Mouse (Mus musculus): Measurements from ENCODE around the gene Txn1. TPM values are rescaled to one million over a fixed set of nuclear protein-coding genes. Genes with fewer than 3 reads are reported as not detected.

Gene Txn1
- polyA plus RNA-seq, 1 experiment from 2014 or later, result 381 TPM

DNA sequence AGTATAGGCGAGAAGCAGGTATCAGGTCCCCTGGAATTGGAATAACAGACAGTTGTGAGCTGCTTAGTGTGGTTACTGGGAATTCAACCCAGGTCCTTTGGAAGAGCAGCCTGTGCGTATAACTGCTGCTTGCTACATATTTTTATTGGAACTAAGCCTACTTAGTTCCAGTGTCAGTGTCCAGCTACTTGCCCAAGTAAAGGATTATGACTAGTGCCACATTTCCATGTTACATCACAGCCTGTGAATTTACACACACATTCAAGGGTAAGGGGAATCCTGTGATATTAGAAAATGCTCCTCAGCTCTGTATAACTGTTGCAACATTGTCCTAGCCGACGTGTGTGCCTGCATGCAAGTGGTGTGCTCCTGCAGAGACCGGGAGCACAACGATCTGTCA, 18.9 kb downstream of the Txn1 start:
- 0 out of 2 replicates have a peak, but pooled peaks cover 6% of the 10 kb centered on the region for H3K9me3 ChIP-seq
- 86% methylated on average over 6 of the region's 6 CpGs for WGBS
- 0 out of 2 replicates have a peak, but pooled peaks cover 4% of the 10 kb centered on the region for H3K36me3 ChIP-seq (replicated peaks)
- no peaks in the 10 kb centered on the region for H3K27me3 ChIP-seq
- H3K4me2 ChIP-seq, result no peak overlapping the region
- no peak overlapping the region for H3K4me3 ChIP-seq (replicated peaks)
- no peaks in the 10 kb centered on the region for H3K4me1 ChIP-seq
- H3K27ac ChIP-seq, result no peak overlapping the region
- no peak overlapping the region for H3K9ac ChIP-seq
- no peak for ATAC-seq (ENCODE audit: low FRiP score)

DNA sequence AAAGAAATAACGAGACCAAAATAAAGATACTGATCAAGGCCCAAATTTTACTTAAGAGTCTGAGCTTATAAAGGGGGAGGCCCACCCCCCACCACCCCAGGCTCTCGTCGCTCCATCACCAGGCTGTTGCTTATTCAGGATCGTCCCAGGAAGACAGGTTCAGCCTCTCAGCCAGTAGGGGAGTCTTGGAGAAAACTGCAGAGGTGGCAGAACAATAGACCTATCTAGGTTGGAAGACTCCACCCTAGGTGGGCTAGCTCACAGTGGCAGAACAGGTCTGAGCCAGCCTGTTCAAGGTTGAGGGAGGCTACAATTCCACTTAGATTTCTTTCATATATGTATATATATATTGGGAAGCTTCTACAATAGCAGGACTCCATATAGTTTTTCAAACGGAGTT, 22.0 kb downstream of the Txn1 start:
- WGBS, result 71% methylated on average over 5 of the region's 5 CpGs

DNA sequence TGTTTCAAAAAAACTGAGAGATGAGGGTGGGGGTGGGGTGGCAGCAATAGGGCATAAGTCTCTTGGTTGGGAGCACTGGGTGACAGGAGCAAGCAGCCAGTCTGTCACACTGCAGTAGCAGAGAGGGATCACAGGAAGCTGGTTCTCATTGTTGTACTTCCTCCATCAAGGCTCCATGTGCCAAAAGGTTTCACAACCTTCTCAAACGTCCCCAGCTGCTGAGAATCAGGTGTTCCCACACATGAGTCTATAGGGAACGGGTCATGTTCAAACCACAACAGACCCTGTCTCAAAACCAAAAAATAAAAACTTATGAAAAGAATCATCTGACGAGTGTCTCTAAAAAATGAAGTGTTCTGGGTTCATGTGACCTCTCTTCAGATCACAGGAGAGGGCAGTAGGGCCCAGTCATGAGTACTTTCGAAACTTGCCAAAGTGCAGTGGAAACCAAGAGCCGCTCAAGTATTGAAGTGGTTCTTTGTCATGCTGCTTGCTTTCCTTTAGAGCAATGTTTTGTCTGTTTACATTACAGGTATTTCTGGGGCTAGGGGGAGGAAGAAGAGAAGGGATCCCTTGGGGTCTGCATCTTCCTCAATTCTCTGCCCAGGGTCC, 25.5 kb downstream of the Txn1 start:
- WGBS, result 81% methylated on average over 5 of the region's 5 CpGs
- no peak overlapping the region for H3K9ac ChIP-seq

More for the DNA sequence above, 22.0 kb downstream of the Txn1 start:
- no peak overlapping the region for H3K27ac ChIP-seq
- no peaks in the 10 kb centered on the region for H3K4me1 ChIP-seq
- H3K9me3 ChIP-seq, result 0 out of 2 replicates have a peak, but pooled peaks cover 7% of the 10 kb centered on the region
- H3K4me2 ChIP-seq, result no peak overlapping the region
- no peaks in the 10 kb centered on the region for H3K27me3 ChIP-seq
- no peak for ATAC-seq (ENCODE audit: low FRiP score)
- no peak overlapping the region for H3K4me3 ChIP-seq (replicated peaks)
- H3K36me3 ChIP-seq (replicated peaks), result no peaks in the 10 kb centered on the region
- H3K9ac ChIP-seq, result no peak overlapping the region

DNA sequence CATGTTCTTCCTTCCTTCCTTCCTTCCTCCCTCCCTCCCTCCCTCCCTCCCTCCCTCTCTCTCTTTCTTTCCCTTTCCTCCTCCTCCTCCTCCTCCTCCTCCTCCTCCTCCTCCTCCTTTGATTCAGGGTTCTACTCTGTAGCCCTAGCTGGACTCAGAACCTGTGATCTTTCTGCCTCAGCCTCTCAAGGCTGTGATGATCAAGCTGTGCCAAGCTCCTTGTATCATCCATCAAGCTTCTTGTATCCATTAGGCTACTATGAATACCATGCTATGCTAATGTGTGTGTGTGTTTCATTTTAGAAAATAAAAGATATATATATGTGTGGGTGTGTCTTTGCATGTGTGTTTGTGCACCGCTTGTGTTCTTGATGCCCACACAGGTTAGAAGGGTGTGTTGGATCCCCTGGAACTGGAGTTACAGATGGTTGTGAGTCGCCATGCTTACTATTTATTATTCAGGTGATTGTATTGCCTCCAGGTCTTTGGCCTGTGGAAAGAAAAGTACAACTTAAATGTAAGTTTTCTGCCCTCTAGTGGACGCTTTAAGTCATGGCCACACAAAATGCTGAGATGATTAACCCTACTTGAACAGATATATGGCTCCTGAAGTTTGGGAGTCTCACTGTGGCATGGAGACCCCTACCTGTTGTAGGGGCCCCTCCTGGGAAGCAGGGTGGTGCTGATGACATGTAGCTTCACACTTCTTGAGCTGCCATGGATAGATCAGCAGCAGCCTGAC, 28.6 kb downstream of the Txn1 start:
- WGBS, result 26% methylated on average over 3 of the region's 3 CpGs

More for the DNA sequence above, 25.5 kb downstream of the Txn1 start:
- Histone ChIP-seq H3K4me3 (replicated peaks) (no peak overlapping the region), H3K4me1 (no peaks in the 10 kb centered on the region), H3K9me3 (0 out of 2 replicates have a peak, but pooled peaks cover 7% of the 10 kb centered on the region), H3K36me3 (replicated peaks) (no peaks in the 10 kb centered on the region), H3K27me3 (no peaks in the 10 kb centered on the region), H3K27ac (no peak overlapping the region), H3K4me2 (no peak overlapping the region)
- no peak for ATAC-seq (ENCODE audit: low FRiP score)

DNA sequence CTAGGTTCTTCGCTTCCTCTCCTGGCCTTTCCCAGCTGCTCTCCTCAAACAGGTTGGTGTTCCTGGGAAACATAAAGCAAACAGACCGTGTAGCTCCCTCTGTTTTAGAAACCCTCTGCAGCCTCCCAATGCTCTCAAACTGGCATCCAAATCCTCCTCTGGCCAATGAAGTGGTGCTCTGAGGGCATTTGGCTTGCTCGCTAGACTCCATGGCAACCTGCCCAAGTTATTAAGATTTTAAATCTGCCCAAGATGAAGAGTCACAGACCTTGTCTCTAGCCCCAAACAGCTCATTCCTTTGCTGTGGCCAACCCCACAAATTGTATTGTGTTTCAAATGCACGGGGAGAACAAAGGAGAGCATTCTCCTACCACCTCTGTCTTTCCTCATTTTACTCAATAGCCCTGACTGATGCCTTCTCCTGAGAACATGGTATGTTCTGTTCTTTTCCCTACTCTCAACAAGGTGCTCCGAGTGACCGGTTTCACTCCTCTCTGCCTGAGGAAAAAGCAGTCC, 31.6 kb downstream of the Txn1 start:
- 84% methylated on average over 6 of the region's 6 CpGs for whole genome bisulfite sequencing
- Histone ChIP-seq H3K36me3 (replicated peaks) (no peaks in the 10 kb centered on the region), H3K4me2 (no peak overlapping the region), H3K4me1 (peaks cover 17% of the 10 kb centered on the region), H3K4me3 (replicated peaks) (no peak overlapping the region), H3K9me3 (no peaks in the 10 kb centered on the region), H3K27me3 (no peaks in the 10 kb centered on the region), H3K9ac (no peak overlapping the region), H3K27ac (no peak overlapping the region)
- ATAC-seq (ENCODE audit: low FRiP score), result no peak

More for the DNA sequence above, 28.6 kb downstream of the Txn1 start:
- H3K27ac ChIP-seq, result no peak overlapping the region
- ATAC-seq (ENCODE audit: low FRiP score), result 0 out of 2 replicates have a peak, but pooled peaks have one; percentile 27
- no peaks in the 10 kb centered on the region for H3K36me3 ChIP-seq (replicated peaks)
- 0 out of 2 replicates have a peak, but pooled peaks cover 4% of the 10 kb centered on the region for H3K9me3 ChIP-seq
- no peak overlapping the region for H3K9ac ChIP-seq
- no peak overlapping the region for H3K4me3 ChIP-seq (replicated peaks)
- peaks cover under 1% of the 10 kb centered on the region; the same call in 1 of the 2 replicates for H3K4me1 ChIP-seq
- H3K27me3 ChIP-seq, result no peaks in the 10 kb centered on the region
- H3K4me2 ChIP-seq, result no peak overlapping the region

DNA sequence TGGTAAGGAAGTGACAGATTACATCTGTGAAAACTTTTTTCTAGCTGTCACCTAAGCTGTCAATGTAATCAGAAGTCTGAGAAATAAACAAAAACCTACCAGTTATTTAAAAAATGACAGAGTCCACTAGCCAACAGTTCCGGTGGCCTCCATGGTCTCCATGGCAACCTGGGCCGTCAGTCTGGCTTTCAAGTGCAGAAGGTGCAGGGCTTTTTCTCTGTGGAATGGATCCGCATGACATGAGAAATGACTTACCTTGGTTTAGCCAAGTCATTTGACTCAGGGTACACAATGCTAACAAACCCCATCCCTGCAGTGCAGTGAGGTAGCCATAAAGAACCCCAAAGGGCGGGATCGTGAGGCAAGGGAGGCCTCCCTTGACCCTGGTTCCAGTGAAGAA, 34.0 kb downstream of the Txn1 start:
- Histone ChIP-seq H3K4me1 (peaks cover 21% of the 10 kb centered on the region), H3K9ac (no peak overlapping the region), H3K9me3 (no peaks in the 10 kb centered on the region), H3K4me2 (no peak overlapping the region), H3K27ac (no peak overlapping the region), H3K27me3 (no peaks in the 10 kb centered on the region), H3K36me3 (replicated peaks) (no peaks in the 10 kb centered on the region), H3K4me3 (replicated peaks) (no peak overlapping the region)
- WGBS, result 59% methylated on average over 5 of the region's 5 CpGs
- no peak for ATAC-seq (ENCODE audit: low FRiP score)

DNA sequence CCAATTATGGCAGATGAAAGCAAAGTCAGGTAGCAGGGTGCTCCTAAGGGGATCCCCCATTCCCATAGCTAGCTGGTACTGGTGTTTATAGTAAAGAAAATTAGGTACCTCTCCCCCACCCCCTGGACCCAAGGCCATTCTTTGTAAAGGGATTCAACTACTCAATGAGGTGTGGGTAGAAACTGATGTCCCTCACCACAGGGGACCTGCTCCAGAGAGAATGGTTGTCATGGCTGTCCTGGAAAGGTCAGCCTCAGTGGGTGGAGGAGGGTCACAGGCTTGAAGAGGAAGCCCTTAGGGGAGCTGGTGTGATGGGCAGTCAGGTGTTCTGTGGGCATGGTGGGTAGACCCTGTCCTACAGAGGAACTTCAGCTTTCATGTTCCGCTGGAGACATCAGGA, 35.7 kb downstream of the Txn1 start:
- 75% methylated on average over 1 of the region's 1 CpGs for WGBS
- no peak overlapping the region for H3K4me3 ChIP-seq (replicated peaks)

DNA sequence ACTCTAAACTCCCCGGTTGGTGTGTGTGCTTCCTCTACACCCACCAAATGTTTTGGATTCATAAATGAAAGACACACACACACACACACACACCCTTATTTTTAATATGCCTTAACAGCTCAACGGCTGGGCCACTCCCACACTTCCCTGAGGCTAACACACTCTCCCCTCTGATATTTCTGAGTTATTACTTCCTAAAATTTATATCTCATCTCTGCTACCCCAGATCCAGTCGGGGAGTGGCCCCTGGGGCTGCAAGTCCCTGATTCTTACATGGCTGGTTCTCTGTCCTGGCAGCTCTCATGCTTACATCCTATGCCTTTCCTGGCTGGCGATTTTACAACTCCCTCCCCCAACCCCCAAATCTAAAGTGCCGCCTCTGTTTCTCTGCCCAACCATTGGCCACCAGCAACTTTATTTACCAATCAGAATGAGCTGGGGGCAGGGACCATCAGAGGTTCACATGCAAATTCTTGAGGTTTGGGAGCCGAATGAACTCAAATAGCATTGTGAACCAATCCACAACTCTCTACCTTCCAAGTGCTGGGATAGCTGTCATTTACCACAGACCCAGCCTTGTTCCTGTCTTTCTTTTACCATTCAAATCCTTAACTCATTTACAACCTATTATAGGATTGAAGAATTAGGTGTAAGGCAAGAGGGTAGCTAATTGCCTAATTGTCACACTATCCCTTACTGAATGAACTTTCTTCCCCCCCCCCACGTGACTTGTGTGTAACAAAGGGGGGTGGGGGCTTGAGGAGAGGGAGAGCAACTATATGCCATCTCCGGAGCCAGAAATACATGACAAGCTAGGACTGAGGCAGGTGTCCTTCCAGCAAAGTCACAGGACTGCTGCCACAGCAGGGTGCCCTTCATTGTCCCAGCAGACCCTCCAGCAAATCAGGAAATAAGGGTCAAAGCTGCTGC, 36.5 kb downstream of the Txn1 start:
- H3K27me3 ChIP-seq, result peaks cover 20% of the 10 kb centered on the region; the same call in 1 of the 2 replicates
- H3K4me3 ChIP-seq (replicated peaks), result no peak overlapping the region
- no peak overlapping the region for H3K9ac ChIP-seq
- 10% methylated on average over 8 of the region's 8 CpGs for WGBS
- peaks cover 24% of the 10 kb centered on the region for H3K4me1 ChIP-seq
- H3K9me3 ChIP-seq, result no peaks in the 10 kb centered on the region
- H3K27ac ChIP-seq, result no peak overlapping the region
- H3K36me3 ChIP-seq (replicated peaks), result no peaks in the 10 kb centered on the region
- ATAC-seq (ENCODE audit: low FRiP score), result peak; percentile 63; the same call in 1 of the 2 replicates
- H3K4me2 ChIP-seq, result peak overlapping the region; percentile 27

More for the DNA sequence above, 35.7 kb downstream of the Txn1 start:
- no peak for ATAC-seq (ENCODE audit: low FRiP score)
- Histone ChIP-seq H3K9me3 (no peaks in the 10 kb centered on the region), H3K9ac (no peak overlapping the region), H3K36me3 (replicated peaks) (no peaks in the 10 kb centered on the region), H3K27me3 (0 out of 2 replicates have a peak, but pooled peaks cover 12% of the 10 kb centered on the region), H3K4me1 (peaks cover 24% of the 10 kb centered on the region), H3K27ac (no peak overlapping the region), H3K4me2 (no peak overlapping the region)

DNA sequence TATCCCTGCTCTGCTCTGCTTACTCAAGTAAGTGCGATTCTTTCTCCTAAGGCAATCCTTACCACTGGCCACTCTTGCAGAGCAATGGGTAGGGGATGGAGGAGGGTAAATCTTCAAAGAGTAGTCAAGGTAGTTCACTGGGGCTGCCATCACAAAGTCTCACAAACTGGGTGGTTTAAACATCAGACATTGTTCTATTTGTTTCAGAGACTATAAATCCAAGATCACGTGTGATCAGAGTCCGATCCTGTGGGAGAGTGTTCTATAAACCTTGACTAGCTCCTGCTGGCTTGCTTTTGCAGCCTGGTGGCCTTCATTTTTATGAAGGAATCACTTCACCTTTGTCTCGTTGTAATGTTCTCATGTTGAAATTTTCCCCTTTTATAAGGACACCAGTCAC, 39.5 kb downstream of the Txn1 start:
- H3K9ac ChIP-seq, result no peak overlapping the region
- WGBS, result 82% methylated on average over 4 of the region's 4 CpGs
- H3K4me2 ChIP-seq, result no peak overlapping the region
- no peak overlapping the region for H3K27ac ChIP-seq
- H3K4me1 ChIP-seq, result peaks cover 18% of the 10 kb centered on the region
- no peak overlapping the region for H3K4me3 ChIP-seq (replicated peaks)
- no peaks in the 10 kb centered on the region for H3K9me3 ChIP-seq
- H3K36me3 ChIP-seq (replicated peaks), result no peaks in the 10 kb centered on the region
- peaks cover 20% of the 10 kb centered on the region; the same call in 1 of the 2 replicates for H3K27me3 ChIP-seq
- ATAC-seq (ENCODE audit: low FRiP score), result no peak

DNA sequence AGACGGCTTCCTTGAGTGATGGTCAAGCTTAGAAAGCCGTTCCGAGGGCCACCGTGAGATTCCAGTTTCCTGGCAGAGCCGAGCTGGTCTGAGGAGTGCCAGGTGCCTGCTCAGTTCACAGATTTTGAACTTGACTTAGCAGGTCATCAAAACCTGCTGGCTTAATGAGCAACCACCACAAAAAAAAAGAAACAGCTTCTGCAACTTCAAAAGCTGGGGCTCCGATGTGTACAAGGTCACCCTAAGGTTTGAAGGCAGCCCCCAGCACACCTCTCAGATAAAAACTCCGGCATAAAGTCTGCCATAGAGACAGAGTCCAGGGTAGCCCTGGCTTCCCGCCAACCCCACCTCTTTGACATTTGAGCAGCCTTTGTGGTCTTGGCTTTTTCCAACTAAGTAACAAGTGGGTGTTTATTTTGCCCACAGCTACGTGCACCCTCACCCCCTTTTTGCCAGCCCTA, 40.0 kb downstream of the Txn1 start, which contains the start of gene D630039A03Rik:
TSS of gene D630039A03Rik (minus strand) at position 97 of the 461 bp plus-strand sequence.
- no peak within 1 kb of the TSS for H3K4me3 ChIP-seq (replicated peaks)
- no peak within 1 kb of the TSS for H3K27ac ChIP-seq
- H3K4me2 ChIP-seq, result peak within 1 kb of the TSS; percentile 21; the same call in 1 of the 2 replicates
- WGBS, result 41% methylated on average over 9 of the region's 9 CpGs
- H3K27me3 ChIP-seq, result peaks cover 20% of the 10 kb centered on the region; the same call in 1 of the 2 replicates
- H3K9me3 ChIP-seq, result no peaks in the 10 kb centered on the region
- peaks cover 18% of the 10 kb centered on the region for H3K4me1 ChIP-seq
- no peak for ATAC-seq (ENCODE audit: low FRiP score)
- H3K9ac ChIP-seq, result no peak within 1 kb of the TSS
- no peaks in the 10 kb centered on the region for H3K36me3 ChIP-seq (replicated peaks)

DNA sequence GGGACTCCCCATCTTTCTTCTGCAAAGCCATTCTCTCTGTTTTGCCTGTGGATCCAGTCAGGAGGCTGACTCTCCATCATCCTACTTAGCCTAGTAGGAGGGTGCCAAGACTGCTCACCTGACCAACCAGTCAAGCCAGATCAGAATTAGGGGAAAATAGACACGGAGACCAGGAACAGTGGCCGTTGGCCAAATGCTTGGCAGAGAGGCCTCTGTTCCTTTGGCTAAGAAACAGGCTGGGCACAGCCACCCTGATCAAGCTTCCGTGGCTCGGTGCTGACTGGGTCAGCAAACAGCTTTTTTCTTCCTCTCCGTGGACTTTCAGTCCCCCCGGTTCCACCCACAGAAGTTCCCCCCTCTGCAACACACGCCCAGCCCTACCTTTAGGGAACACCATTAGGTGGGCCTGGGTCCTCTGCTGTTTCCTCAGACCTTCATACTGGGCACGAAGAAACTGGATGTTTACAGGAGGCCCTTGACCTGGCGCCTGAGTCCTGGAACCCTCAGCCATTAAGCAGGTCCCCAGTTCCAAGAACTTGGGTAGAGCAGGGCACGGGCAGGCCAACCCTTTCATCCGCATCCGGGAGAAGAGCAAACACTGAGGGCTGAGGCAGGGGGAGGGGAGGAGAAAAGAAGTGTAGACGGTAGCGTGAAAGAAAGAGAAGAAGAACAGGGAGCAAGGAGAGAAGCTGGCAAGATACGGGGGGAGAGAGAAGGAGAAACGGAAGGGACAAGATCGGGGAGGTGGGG, 40.8 kb downstream of the Txn1 start:
- Histone ChIP-seq H3K27me3 (peaks cover 20% of the 10 kb centered on the region; the same call in 1 of the 2 replicates), H3K4me1 (peaks cover 15% of the 10 kb centered on the region), H3K4me2 (0 out of 2 replicates have a peak overlapping the region, but pooled peaks have one; percentile 21), H3K27ac (no peak overlapping the region), H3K36me3 (replicated peaks) (no peaks in the 10 kb centered on the region), H3K4me3 (replicated peaks) (no peak overlapping the region), H3K9ac (no peak overlapping the region), H3K9me3 (no peaks in the 10 kb centered on the region)
- WGBS, result 46% methylated on average over 17 of the region's 17 CpGs
- no peak for ATAC-seq (ENCODE audit: low FRiP score)
